Mouse (Mus musculus): Measurements from ENCODE around the gene Gm28305. TPM values are rescaled to one million over a fixed set of nuclear protein-coding genes. Genes with fewer than 3 reads are reported as not detected.

Gm28305 gene
- polyA plus RNA-seq, 1 experiment, result not detected

DNA sequence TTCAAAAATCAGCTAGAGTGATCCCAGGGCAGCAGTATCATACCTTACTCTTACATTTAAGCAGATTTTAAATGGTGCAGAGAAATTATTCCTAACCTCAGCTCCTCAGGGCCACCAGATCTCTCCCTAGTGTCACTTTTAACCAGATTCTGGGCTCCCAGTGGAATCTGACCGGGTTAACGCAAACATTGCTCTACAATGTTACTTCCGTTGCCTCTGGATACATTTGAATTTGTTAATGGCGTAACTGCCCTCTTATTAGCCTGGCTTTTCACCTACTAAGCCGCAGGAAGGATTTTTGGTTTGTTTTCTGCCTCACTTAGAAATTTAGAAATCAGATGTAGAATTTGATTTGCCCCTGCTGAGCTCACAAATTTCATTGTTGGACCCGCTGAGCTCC is 5.7 kb upstream of the Gm28305 start:
- no peaks in the 10 kb centered on the region for H3K79me2 ChIP-seq (ENCODE audit: control insufficient read depth, insufficient read depth)
- TF ChIP-seq POLR2A (IDR thresholded peaks at IDR 0.05; ENCODE audit: insufficient read length, low read depth) (no peak), TCF3 (IDR thresholded peaks at IDR 0.05; ENCODE audit: insufficient read length, low read depth) (no peak), MYOD1 (IDR thresholded peaks at IDR 0.05; ENCODE audit: control insufficient read depth in 1 of 3, insufficient read length in 2 of 3, low read depth in 2 of 3) (no peak), REST (IDR thresholded peaks at IDR 0.05; ENCODE audit: insufficient read depth, insufficient read length) (no peak), SRF (IDR thresholded peaks at IDR 0.05; ENCODE audit: control insufficient read depth, insufficient read length, low read depth) (no peak)
- no peaks in the 10 kb centered on the region for H3K27me3 ChIP-seq (ENCODE audit: control insufficient read depth, insufficient read depth, insufficient read length)
- no peaks in the 10 kb centered on the region for H3K36me3 ChIP-seq (ENCODE audit: control insufficient read depth, insufficient read depth)
- H3ac ChIP-seq (ENCODE audit: control insufficient read depth, insufficient read length), result no peak overlapping the region
- H3K4me2 ChIP-seq (ENCODE audit: low read depth), result no peak overlapping the region
- no peak overlapping the region for H3K4me3 ChIP-seq

DNA sequence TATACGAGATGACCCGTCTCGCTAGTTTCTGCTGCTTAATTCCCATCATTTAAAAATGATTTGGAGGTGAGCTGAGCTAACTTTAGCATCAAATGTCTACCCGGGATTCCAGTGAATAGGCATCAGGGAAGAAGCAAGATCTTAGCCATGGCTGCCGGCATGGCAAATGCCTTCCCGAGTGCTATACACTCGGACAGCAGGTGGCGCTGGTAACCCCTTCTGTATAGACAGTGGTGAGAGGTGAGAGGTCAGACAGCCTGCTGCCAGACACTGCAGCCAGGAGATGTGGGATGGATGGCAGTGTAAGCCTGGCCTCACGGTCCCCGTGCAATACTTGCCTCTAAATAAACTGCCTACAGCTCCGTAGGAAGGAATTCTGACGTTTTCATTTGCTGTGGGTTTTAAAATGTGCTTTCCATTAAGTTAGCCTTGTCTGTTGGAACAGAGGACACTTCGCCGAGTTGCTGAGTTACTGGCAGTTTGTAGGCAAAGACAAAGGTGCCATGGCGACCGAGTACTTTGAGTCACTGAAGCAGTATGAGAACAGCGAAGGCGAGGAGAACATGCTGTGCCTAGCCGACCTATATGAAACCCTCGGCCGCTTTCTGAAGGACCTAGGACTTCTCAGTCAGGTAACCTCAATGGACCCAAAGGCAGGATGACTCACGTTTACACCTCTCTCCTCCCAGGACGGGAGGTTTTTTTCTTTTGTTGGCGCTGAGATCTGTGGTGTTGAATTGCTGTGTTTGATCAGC is 5.0 kb upstream of the Gm28305 start:
- TF ChIP-seq POLR2AphosphoS2 (IDR thresholded peaks at IDR 0.05; ENCODE audit: insufficient read length, low read depth), result no peak

DNA sequence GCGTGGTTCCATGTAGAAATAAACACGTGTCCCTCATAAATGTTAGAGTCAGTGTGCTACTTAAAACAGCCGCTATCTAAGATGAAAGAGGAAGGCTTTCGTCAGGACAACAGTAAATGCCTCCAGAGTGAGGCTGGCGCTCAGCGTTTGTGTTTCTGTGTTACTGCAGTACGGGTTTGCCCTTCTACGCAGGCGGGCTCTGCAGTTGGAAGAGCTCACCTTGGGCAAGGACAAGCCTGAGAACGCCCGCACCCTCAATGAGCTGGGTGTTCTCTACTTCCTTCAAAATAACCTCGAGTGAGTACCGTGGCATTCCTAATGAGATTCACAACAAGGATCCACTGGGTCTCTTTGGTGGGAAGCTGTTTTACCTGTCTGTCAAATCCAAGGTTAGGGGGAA is 2.2 kb upstream of the Gm28305 start:
- H3K79me2 ChIP-seq (ENCODE audit: control insufficient read depth, insufficient read depth), result no peaks in the 10 kb centered on the region
- no peak overlapping the region for H3K4me3 ChIP-seq
- no peak overlapping the region for H3K4me2 ChIP-seq (ENCODE audit: low read depth)
- TF ChIP-seq TCF3 (IDR thresholded peaks at IDR 0.05; ENCODE audit: insufficient read length, low read depth) (no peak), REST (IDR thresholded peaks at IDR 0.05; ENCODE audit: insufficient read depth, insufficient read length) (no peak), MYOD1 (IDR thresholded peaks at IDR 0.05; ENCODE audit: control insufficient read depth in 1 of 3, insufficient read length in 2 of 3, low read depth in 2 of 3) (no peak), USF1 (IDR thresholded peaks at IDR 0.05; ENCODE audit: low read depth) (no peak)
- no peaks in the 10 kb centered on the region for H3K27me3 ChIP-seq (ENCODE audit: control insufficient read depth, insufficient read depth, insufficient read length)
- no peaks in the 10 kb centered on the region for H3K36me3 ChIP-seq (ENCODE audit: control insufficient read depth, insufficient read depth)
- no peak overlapping the region for H3ac ChIP-seq (ENCODE audit: control insufficient read depth, insufficient read length)

More for the DNA sequence above, 5.0 kb upstream of the Gm28305 start:
- H3K79me2 ChIP-seq (ENCODE audit: control insufficient read depth, insufficient read depth), result no peaks in the 10 kb centered on the region
- no peak overlapping the region for H3K4me3 ChIP-seq
- no peak overlapping the region for H3K4me2 ChIP-seq (ENCODE audit: low read depth)
- no peaks in the 10 kb centered on the region for H3K27me3 ChIP-seq (ENCODE audit: control insufficient read depth, insufficient read depth, insufficient read length)
- H3ac ChIP-seq (ENCODE audit: control insufficient read depth, insufficient read length), result no peak overlapping the region
- no peaks in the 10 kb centered on the region for H3K36me3 ChIP-seq (ENCODE audit: control insufficient read depth, insufficient read depth)

DNA sequence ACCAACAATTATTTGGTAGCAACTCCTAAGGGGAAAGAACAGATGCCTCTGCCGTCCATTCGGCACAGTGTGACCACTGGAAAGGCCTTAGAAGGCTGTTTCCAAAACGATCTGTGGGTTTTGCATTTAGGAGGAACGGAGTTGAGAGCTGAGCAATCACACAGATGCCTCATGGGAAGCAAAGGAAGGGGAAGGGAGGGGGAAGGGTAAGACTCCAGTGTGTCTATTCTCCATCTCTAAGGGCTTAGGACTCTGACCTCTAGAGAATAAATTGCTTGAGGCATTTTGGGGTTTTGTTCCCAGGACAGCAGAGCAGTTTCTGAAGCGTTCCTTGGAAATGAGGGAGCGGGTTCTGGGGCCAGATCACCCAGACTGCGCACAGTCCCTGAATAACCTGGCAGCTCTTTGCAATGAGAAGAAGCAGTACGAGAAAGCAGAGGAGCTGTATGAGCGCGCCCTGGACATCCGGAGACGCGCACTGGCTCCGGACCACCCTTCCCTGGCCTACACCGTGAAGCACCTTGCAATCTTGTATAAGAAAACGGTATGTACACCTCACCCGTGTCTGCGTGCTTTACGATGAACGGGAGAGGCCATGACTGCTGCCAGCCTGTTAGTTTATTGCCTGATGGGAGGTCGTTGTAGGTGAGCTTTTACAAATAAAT is 1.3 kb upstream of the Gm28305 start:
- Histone ChIP-seq H3K79me2 (ENCODE audit: control insufficient read depth, insufficient read depth) (no peaks in the 10 kb centered on the region), H3K4me2 (ENCODE audit: low read depth) (no peak overlapping the region), H3ac (ENCODE audit: control insufficient read depth, insufficient read length) (no peak overlapping the region), H3K27me3 (ENCODE audit: control insufficient read depth, insufficient read depth, insufficient read length) (no peaks in the 10 kb centered on the region), H3K36me3 (ENCODE audit: control insufficient read depth, insufficient read depth) (no peaks in the 10 kb centered on the region), H3K4me3 (no peak overlapping the region)
- no peak for TF ChIP-seq MYOG (IDR thresholded peaks at IDR 0.05; ENCODE audit: control insufficient read depth in 1 of 3, insufficient read depth in 1 of 3, insufficient read length in 2 of 3, low read depth in 2 of 3)
- no peak for TF ChIP-seq MYOD1 (IDR thresholded peaks at IDR 0.05; ENCODE audit: control insufficient read depth in 1 of 3, insufficient read length in 2 of 3, low read depth in 2 of 3)
- no peak for TF ChIP-seq SRF (IDR thresholded peaks at IDR 0.05; ENCODE audit: control insufficient read depth, insufficient read length, low read depth)
- TF ChIP-seq E2F4 (IDR thresholded peaks at IDR 0.05; ENCODE audit: insufficient read depth), result no peak
- no peak for TF ChIP-seq REST (IDR thresholded peaks at IDR 0.05; ENCODE audit: insufficient read depth, insufficient read length)
- TF ChIP-seq CEBPB (IDR thresholded peaks at IDR 0.05; ENCODE audit: insufficient read depth, poor library complexity, severe bottlenecking), result no peak
- no peak for TF ChIP-seq TCF3 (IDR thresholded peaks at IDR 0.05; ENCODE audit: insufficient read length, low read depth)
- no peak for TF ChIP-seq POLR2A (IDR thresholded peaks at IDR 0.05; ENCODE audit: insufficient read length, low read depth)

DNA sequence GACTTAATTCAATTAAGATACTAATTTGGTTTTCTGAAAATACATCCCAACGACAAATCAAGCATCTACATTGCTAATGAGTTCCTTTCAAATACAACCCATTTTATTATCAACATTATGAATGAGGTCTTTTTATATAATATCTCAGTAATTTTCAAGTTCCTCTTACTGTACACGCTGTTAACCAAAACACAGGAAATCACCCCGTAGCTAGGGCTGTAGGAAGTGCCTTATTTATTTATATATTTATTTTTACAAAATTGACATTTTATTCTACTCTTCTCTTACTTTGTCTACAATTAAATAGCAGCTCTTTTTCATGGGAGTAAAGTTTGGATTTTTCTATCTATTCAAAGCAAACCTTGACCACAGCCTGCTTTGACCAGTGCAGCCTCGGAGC is 720 bp upstream of the Gm28305 start:
- TF ChIP-seq TCF12 (IDR thresholded peaks at IDR 0.05; ENCODE audit: insufficient read depth, poor library complexity, severe bottlenecking), result no peak
- Histone ChIP-seq H3K27me3 (ENCODE audit: control insufficient read depth, insufficient read depth, insufficient read length) (no peaks in the 10 kb centered on the region), H3K36me3 (ENCODE audit: control insufficient read depth, insufficient read depth) (no peaks in the 10 kb centered on the region), H3ac (ENCODE audit: control insufficient read depth, insufficient read length) (no peak overlapping the region), H3K4me2 (ENCODE audit: low read depth) (no peak overlapping the region), H3K79me2 (ENCODE audit: control insufficient read depth, insufficient read depth) (no peaks in the 10 kb centered on the region), H3K4me3 (no peak overlapping the region)

DNA sequence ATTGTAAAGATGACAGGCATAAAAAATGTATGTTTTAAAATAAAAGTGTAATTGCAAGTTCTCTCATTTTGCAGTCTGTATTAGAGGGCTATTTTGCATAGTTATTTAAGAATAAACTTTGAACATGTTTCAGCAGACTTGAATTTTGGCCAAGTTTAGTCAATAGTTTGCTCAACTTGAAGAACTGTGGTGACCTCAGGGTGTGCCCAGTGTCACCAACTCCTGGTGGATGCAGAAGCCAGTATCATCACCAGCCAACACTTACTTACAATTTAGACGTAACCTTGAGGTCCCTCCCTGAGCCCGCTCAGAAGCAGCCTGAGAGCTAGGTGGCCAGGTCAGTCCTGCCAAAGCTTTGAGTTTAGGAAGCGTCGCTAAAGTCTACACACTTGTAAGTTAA is 3.2 kb downstream of the Gm28305 start:
- TF ChIP-seq E2F4 (IDR thresholded peaks at IDR 0.05; ENCODE audit: insufficient read depth), result no peak
- no peak for TF ChIP-seq TCF3 (IDR thresholded peaks at IDR 0.05; ENCODE audit: insufficient read length, low read depth)
- no peak for TF ChIP-seq SRF (IDR thresholded peaks at IDR 0.05; ENCODE audit: control insufficient read depth, insufficient read length, low read depth)
- no peak for TF ChIP-seq POLR2A (IDR thresholded peaks at IDR 0.05; ENCODE audit: insufficient read length, low read depth)
- no peak for TF ChIP-seq TCF12 (IDR thresholded peaks at IDR 0.05; ENCODE audit: insufficient read depth, poor library complexity, severe bottlenecking)
- TF ChIP-seq POLR2AphosphoS2 (IDR thresholded peaks at IDR 0.05; ENCODE audit: insufficient read length, low read depth), result no peak
- TF ChIP-seq REST (IDR thresholded peaks at IDR 0.05; ENCODE audit: insufficient read depth, insufficient read length), result no peak
- TF ChIP-seq MYOG (IDR thresholded peaks at IDR 0.05; ENCODE audit: control insufficient read depth in 1 of 3, insufficient read depth in 1 of 3, insufficient read length in 2 of 3, low read depth in 2 of 3), result no peak
- TF ChIP-seq MAX (IDR thresholded peaks at IDR 0.05; ENCODE audit: low read depth), result no peak
- no peak for TF ChIP-seq USF1 (IDR thresholded peaks at IDR 0.05; ENCODE audit: low read depth)
- no peak for TF ChIP-seq MYOD1 (IDR thresholded peaks at IDR 0.05; ENCODE audit: control insufficient read depth in 1 of 3, insufficient read length in 2 of 3, low read depth in 2 of 3)

More for the DNA sequence above, 3.2 kb downstream of the Gm28305 start:
- Histone ChIP-seq H3K36me3 (ENCODE audit: control insufficient read depth, insufficient read depth) (peaks cover 8% of the 10 kb centered on the region), H3K4me2 (ENCODE audit: low read depth) (no peak overlapping the region), H3K4me3 (no peak overlapping the region), H3K79me2 (ENCODE audit: control insufficient read depth, insufficient read depth) (no peaks in the 10 kb centered on the region), H3ac (ENCODE audit: control insufficient read depth, insufficient read length) (no peak overlapping the region), H3K27me3 (ENCODE audit: control insufficient read depth, insufficient read depth, insufficient read length) (no peaks in the 10 kb centered on the region)

Data from myocyte (in vitro differentiated cells).